Mouse (Mus musculus): ENCODE results near the gene Mab21l3.

DNA sequence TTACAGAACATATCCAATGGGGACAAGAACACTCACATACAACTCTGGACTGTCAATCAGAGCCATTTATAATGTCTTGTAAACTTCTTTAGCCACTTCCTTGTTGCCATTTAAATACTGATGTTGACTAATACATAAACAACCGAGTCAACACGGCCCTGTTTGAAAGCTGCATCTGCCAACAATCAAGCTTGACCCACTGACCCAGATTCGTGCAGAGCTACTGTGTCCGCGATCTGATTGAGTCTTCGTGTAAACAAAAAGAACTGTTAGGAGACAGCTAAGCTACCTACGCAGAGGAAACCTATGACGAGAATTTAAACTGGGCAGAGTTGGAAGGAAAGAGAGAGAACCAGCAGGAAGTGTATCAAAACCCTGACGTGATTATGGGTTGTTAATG, 33.0 kb upstream of the Mab21l3 start:
- TF ChIP-seq POLR2A (IDR thresholded peaks at IDR 0.05; ENCODE audit: borderline replicate concordance, insufficient read depth, low read length) (no peak), CTCF (IDR thresholded peaks at IDR 0.05; ENCODE audit: borderline replicate concordance, insufficient read depth, low read depth, low read length) (no peak)
